Mouse (Mus musculus) liver, embryonic 14.5 days (tissue): ENCODE results near the gene Igtp. TPM values are rescaled to one million over a fixed set of nuclear protein-coding genes. Genes with fewer than 3 reads are reported as not detected.
"Not testable (repeated sequence)": the region's sequence is repeated elsewhere in the genome, so short reads cannot be mapped to it uniquely, and the experiment has no call there.

Experiments
- ATAC-seq: fragments of 200-750 bp; cut with Nextera tagmentation; 2 replicates; pipeline ENCODE4 v1.8.0; 2017; ENCODE audit warnings: moderate number of reproducible peaks, mild to moderate bottlenecking, moderate library complexity; ENCODE audit not compliant: insufficient read depth
- DNase-seq, 3 experiments: peaks; one replicate each; pipeline ENCODE4 v3.0.0-alpha.2; 2012 to 2013; ENCODE audit warnings: low read depth in 3 of 3, low spot score in 3 of 3
- H3K27ac ChIP-seq: fragments of 300-500 bp; sonication (generic); 2 replicates; pipeline ENCODE4 v1.5.1; 2014; ENCODE audit warnings: moderate library complexity, mild to moderate bottlenecking, control low read depth, inconsistent platforms
- H3K27me3 ChIP-seq: fragments of 300-500 bp; sonication (generic); 2 replicates; pipeline ENCODE4 v1.6.1; 2014; ENCODE audit warnings: mild to moderate bottlenecking, low read length, moderate library complexity; ENCODE audit not compliant: control insufficient read depth, insufficient read depth
- H3K36me3 ChIP-seq: fragments of 300-500 bp; sonication (generic); replicated peaks from 2 replicates; pipeline ENCODE4 v1.6.1; 2014; ENCODE audit warnings: low read depth; ENCODE audit not compliant: control insufficient read depth, insufficient read depth
- H3K4me1 ChIP-seq, 2 experiments: fragments of 200-500 bp in 1 of 2; fragments of 300-500 bp in 1 of 2; sonication (generic) in 1 of 2; replicated peaks; 2 replicates each; pipeline ENCODE4 v1.6.1; 2012 to 2014; ENCODE audit warnings: antibody characterized with exemption in 1 of 2, inconsistent platforms in 1 of 2, low read length in 1 of 2; ENCODE audit not compliant: control insufficient read depth in 2 of 2, insufficient read depth in 2 of 2
- H3K4me2 ChIP-seq: fragments of 300-500 bp; sonication (generic); 2 replicates; pipeline ENCODE4 v1.6.1; 2014; ENCODE audit warnings: low read depth, mild to moderate bottlenecking, control low read depth, moderate library complexity
- H3K4me3 ChIP-seq, 2 experiments: fragments of 200-500 bp in 1 of 2; fragments of 300-500 bp in 1 of 2; sonication (generic) in 1 of 2; 2 replicates each; pipeline ENCODE4 v1.5.1; 2012 to 2014; ENCODE audit warnings: low read depth in 2 of 2, low read length in 2 of 2, mild to moderate bottlenecking in 2 of 2, control low read depth in 1 of 2, inconsistent platforms in 1 of 2, moderate library complexity in 1 of 2; ENCODE audit not compliant: insufficient read depth in 1 of 2
- H3K9ac ChIP-seq: fragments of 300-500 bp; sonication (generic); replicated peaks from 2 replicates; pipeline ENCODE4 v1.6.1; 2014; ENCODE audit warnings: mild to moderate bottlenecking, control low read depth, moderate library complexity
- H3K9me3 ChIP-seq: fragments of 300-500 bp; sonication (generic); 2 replicates; pipeline ENCODE4 v1.6.1; 2016; ENCODE audit warnings: low read length, mixed read lengths; ENCODE audit not compliant: control insufficient read depth
- CTCF ChIP-seq: IDR thresholded peaks from 2 replicates; pipeline ENCODE4 v1.5.1; 2016; ENCODE audit warnings: antibody characterized with exemption, low read depth, control low read depth
- EP300 ChIP-seq: IDR thresholded peaks from 2 replicates; pipeline ENCODE4 v1.6.1; 2016; ENCODE audit warnings: antibody characterized with exemption, low read depth
- WGBS: fragments of 180-500 bp; shearing (Covaris S2); extraction: QIAGEN DNeasy Blood & Tissue Kit; methylation state at CpG from one replicate; pipeline ENCODE4 v1.1.7; 2014; ENCODE audit not compliant: insufficient replicate concordance; 5-methylcytosine and 5-hydroxymethylcytosine counted together
- polyA plus RNA-seq, 2 experiments: library from polyadenylated mRNA; depleted of rRNA in 1 of 2; stranded (reverse) in 1 of 2; unstranded in 1 of 2; fragments of >200 nt; fragmentation: Nextera tagmentation in 1 of 2; extraction: Ambion mirVana in 1 of 2; gene quantifications; 2 replicates each; pipeline versions ENCODE4 v1.2.1 to v1.2.3; 2012 to 2014

The Igtp gene
- polyA plus RNA-seq, 2 experiments, result 4.7 to 7.6 TPM

DNA sequence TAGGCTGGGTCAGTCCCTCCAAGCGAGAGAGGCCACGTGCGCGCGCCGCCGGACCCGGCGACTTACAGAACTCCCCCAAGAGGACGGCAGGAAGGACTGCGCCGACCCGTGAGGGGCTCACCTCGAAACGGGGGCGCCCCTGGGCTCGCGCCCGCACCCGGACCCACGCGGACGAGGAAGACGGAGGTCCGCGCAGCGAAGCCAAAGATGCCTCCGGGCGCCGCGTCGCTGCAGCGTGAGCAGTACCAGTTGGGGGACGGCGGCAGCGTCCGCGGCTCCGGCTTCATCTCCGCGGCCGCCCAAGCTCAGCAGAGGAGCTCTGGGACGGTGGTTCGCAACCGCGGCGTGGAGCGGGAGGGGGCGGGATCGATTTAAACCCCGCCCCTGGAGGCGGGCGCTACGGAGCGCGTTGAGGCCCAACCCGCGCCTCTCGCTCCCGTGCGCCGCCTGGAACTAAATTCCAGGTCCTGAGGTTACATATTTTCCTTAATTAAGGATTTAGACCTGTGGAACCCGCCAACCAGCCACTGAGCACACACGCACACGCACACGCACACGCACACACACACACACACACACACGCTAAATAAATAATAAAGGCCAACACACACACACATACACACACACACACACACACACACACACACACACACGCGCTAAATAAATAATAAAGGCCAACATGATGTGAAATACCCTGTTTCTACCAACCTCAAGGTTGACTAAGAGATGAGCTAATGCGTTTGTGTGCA lies 31.0 kb upstream of the Igtp start, which contains the start of gene Gemin5:
Gene Gemin5 (minus strand): TSS at position 373 of the 749 bp plus-strand sequence.
- Histone ChIP-seq H3K27ac (peak within 1 kb of the TSS; percentile 50; the same call in 1 of the 2 replicates), H3K4me3 (peak within 1 kb of the TSS; percentile 92 to 93), H3K4me2 (peak within 1 kb of the TSS; percentile 77), H3K27me3 (no peaks in the 10 kb centered on the region), H3K9ac (peak within 1 kb of the TSS; percentile 87), H3K4me1 (peaks cover 8 to 17% of the 10 kb centered on the region in 2 experiments; a peak in 3 of 4 replicates), H3K9me3 (no peaks in the 10 kb centered on the region; the same call in 1 of the 2 replicates), H3K36me3 (peaks cover 36% of the 10 kb centered on the region)
- DNase-seq, result peak; percentile 63 to 66 (median 65)
- TF ChIP-seq EP300 (no peak), CTCF (peak; percentile 10; the same call in 1 of the 2 replicates)
- ATAC-seq, result peak; percentile 80
- under 1% methylated on average over 71 of the region's 71 CpGs for WGBS

DNA sequence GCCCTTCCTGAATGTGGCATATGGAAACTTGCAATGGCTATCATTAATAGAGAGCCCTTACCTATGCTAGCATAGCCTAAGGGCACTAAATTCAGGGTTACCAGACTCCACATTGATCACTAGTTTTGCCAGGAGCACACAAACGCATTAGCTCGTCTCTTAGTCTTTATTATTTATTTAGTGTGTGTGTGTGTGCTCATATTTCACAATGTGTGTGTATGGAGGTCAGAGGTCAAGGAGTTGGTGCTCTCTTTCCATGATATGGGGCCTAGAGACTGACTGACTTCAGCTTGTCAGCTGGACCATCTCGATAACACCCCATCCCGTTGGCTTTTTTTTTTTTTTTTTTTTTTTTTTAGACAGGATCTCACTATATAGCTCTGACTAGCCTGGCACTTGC lies 29.7 kb upstream of the Igtp start:
- DNase-seq (no peak), ATAC-seq (no peak)
- Histone ChIP-seq H3K4me2 (no peak overlapping the region), H3K9ac (no peak overlapping the region), H3K9me3 (peaks cover 2% of the 10 kb centered on the region; the same call in 1 of the 2 replicates), H3K36me3 (peaks cover 36% of the 10 kb centered on the region), H3K4me3 (no peak overlapping the region), H3K27ac (no peak overlapping the region), H3K27me3 (no peaks in the 10 kb centered on the region), H3K4me1 (peaks cover 13 to 22% of the 10 kb centered on the region in 2 experiments)
- 59% methylated on average over 4 of the region's 4 CpGs for WGBS
- TF ChIP-seq EP300 (no peak), CTCF (no peak)

DNA sequence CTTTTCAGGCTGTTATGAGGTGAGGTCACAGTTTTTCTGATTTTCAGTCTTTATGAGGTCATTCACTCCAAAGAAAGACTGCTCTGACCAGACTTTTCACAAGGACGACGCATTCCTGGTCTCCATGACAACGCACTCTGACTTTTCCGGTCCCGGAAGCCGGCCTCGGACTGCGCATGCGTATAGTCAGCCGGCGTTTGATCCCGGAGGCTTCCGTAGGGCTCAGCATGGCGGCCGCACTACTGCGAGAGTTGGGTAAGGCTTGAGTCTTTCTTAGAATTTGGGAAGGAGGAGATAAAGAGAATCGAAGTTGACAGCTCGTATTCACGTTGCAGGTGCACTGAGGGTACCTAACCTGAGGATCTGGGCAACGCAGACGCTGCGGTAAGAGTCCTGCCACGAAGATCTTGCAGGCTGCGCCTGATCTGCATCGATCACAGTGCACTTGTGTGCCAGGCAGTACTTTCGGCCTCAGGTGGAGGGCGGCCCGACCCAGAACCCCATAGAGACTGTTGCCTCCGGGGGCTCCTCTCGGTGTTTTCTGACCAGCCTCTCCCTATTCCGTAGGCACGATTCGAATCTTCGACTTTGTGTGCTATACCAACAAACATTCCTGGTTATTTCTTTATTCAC lies 27.8 kb upstream of the Igtp start, which contains the start of gene Mrpl22:
Gene Mrpl22 (plus strand): TSS at position 203 of the 633 bp plus-strand sequence.
- Histone ChIP-seq H3K4me1 (peaks cover 13 to 22% of the 10 kb centered on the region in 2 experiments), H3K27ac (peak within 1 kb of the TSS; percentile 60), H3K4me3 (peak within 1 kb of the TSS; percentile 87 to 92), H3K27me3 (no peaks in the 10 kb centered on the region), H3K36me3 (peaks cover 33% of the 10 kb centered on the region), H3K4me2 (peak within 1 kb of the TSS; percentile 66), H3K9me3 (peaks cover 2% of the 10 kb centered on the region; the same call in 1 of the 2 replicates), H3K9ac (peak within 1 kb of the TSS; percentile 84)
- TF ChIP-seq CTCF, result no peak; the same call in 1 of the 2 replicates
- TF ChIP-seq EP300, result no peak
- DNase-seq (peak; percentile 90 to 94 (median 93)), ATAC-seq (peak; percentile 75)
- under 1% methylated on average over 34 of the region's 34 CpGs for WGBS

DNA sequence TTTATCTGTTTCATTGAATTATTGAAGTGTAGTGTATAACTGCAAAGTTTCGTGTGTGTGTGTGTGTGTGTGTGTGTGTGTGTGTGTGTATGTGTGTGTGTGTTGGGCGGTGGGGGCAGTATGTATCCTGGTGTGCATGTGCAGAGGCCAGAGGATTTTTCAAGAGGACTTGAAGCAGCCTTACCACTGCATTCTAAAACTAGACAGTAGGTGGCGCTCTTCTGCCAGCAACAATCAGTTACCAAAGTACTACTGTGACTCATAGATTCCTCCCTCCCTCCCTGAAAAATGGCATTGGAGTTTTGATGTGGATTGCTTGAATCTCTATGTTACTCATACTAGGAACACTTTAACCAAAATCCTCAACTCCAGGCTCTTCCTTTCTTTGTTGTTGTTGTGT lies 19.8 kb upstream of the Igtp start:
- peaks cover 22% of the 10 kb centered on the region for H3K36me3 ChIP-seq

DNA sequence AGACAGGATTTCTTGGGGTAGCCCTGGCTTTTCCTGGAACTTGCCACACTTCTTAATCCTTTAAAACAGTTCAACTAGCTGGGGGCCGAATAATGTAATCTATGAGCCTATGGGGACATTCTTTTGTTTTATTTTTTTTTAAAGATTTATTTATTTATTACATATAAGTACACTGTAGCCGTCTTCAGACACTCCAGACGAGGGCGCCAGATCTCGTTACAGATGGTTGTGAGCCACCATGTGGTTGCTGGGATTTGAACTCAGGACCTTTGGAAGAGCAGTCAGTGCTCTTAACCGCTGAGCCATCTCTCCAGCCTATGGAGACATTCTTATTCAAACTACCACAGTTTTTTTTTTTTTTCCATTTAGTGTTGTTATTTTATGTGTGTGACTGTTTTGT lies 19.4 kb upstream of the Igtp start:
- H3K9me3 ChIP-seq, H3K4me3 ChIP-seq, H3K4me2 ChIP-seq, H3K27ac ChIP-seq, ATAC-seq, DNase-seq, H3K27me3 ChIP-seq, H3K9ac ChIP-seq, H3K4me1 ChIP-seq: not testable (repeated sequence)
- peaks cover 22% of the 10 kb centered on the region for H3K36me3 ChIP-seq
- WGBS, result 77% methylated on average over 6 of the region's 6 CpGs

More for the DNA sequence above, 19.8 kb upstream of the Igtp start:
- H3K27me3 ChIP-seq, result no peaks in the 10 kb centered on the region
- ATAC-seq (peak; percentile 59), DNase-seq (peak; percentile 80 to 82 (median 80))
- H3K9ac ChIP-seq, result no peak overlapping the region
- no peaks in the 10 kb centered on the region for H3K9me3 ChIP-seq
- no peaks in the 10 kb centered on the region for H3K4me1 ChIP-seq
- no peak overlapping the region for H3K27ac ChIP-seq
- no peak overlapping the region for H3K4me3 ChIP-seq
- H3K4me2 ChIP-seq, result no peak overlapping the region
- WGBS, result 10% methylated on average over 3 of the region's 3 CpGs
- TF ChIP-seq CTCF, result peak; percentile 92
- no peak for TF ChIP-seq EP300
